Mouse (Mus musculus) lung, postnatal 14 days (tissue): ENCODE measurements at regions not wholly inside any gene's neighbourhood (a gene's known extent, or its start where the extent isn't known, plus 50 kb on each side); places are given as distances from the start of the nearest gene placed in this dataset.

Source experiments
- DNase-seq: peaks from one replicate; pipeline ENCODE4 v3.0.0; 2021

GRCm38 (mm10) chr9:63849564-63850315 is 91.9 kb upstream of the Smad3 start:
- no peak for DNase-seq

GRCm38 (mm10) chr9:63843883-63844485 is 86.2 kb upstream of the Smad3 start:
- peak; percentile 79 for DNase-seq

- no peak for DNase-seq
Measured at GRCm38 (mm10) chr9:63843431-63843830, 85.6 kb upstream of the Smad3 start.

- no peak for DNase-seq
Measured at GRCm38 (mm10) chr9:63841102-63841501, 83.3 kb upstream of the Smad3 start.

- no peak for DNase-seq
Measured at GRCm38 (mm10) chr9:63838996-63839772, 81.4 kb upstream of the Smad3 start.

- no peak for DNase-seq
Measured at GRCm38 (mm10) chr9:63837552-63837951, 79.8 kb upstream of the Smad3 start.

GRCm38 (mm10) chr9:63836565-63837284 is 78.9 kb upstream of the Smad3 start:
- DNase-seq: no peak

GRCm38 (mm10) chr9:63836036-63836435 is 78.2 kb upstream of the Smad3 start:
- no peak for DNase-seq

GRCm38 (mm10) chr9:63834416-63834815 is 76.6 kb upstream of the Smad3 start:
- DNase-seq: no peak

- DNase-seq: no peak
Measured at GRCm38 (mm10) chr9:63818163-63818562, 60.4 kb upstream of the Smad3 start.

GRCm38 (mm10) chr9:63816540-63816939 is 58.7 kb upstream of the Smad3 start:
- no peak for DNase-seq

- no peak for DNase-seq
Measured at GRCm38 (mm10) chr9:63809901-63810587, 52.2 kb upstream of the Smad3 start.
